Mouse (Mus musculus): ENCODE data around the gene Clic5. TPM values are rescaled to one million over a fixed set of nuclear protein-coding genes. Genes with fewer than 3 reads are reported as not detected.
"Not testable (repeated sequence)": the region's sequence is repeated elsewhere in the genome, so short reads cannot be mapped to it uniquely, and the experiment has no call there.

The Clic5 gene
- 2.7 and 2.9 TPM in 2 replicates for polyA plus RNA-seq (2012; rRNA removed)

DNA sequence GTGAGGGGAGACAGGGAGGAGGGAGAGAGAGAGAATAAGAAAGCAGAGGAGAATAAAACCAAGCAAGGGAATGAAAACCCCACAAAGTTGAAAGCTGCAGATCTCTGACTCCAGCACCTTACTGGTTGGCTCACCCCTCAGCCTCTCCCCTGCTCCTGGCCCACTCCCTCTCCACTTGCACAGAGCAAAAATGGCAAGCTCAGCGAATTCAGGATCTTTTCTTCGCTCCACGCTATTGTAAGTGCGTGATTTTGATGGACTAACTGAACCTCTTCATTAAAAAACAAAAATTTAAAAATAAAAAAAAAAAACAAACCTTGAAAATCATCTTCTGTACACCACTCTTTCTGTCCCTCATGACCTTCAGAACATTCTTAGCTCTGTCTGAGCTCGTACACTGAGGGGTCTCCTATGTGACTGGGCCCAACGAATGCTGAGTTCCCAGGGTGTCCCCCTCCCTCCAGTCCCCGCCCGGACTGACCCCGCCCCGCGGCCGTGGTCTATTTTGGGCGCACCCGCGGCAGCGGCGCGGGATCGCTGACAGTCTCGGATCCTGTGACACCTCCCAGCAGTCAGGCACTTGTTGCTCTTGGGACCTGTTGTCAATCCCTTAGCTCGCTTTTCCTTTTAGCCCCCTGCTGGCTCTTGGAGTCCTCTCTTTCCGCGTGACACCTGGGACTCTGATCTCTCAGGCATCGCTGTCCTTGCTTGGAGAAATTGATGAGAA, at the start of gene Clic5:
TSS of gene Clic5 (plus strand) at position 543 of the 727 bp plus-strand sequence.
- no peak for DNase-seq (ENCODE audit: extremely low spot score in 1 of 2, low spot score in 1 of 2)

DNA sequence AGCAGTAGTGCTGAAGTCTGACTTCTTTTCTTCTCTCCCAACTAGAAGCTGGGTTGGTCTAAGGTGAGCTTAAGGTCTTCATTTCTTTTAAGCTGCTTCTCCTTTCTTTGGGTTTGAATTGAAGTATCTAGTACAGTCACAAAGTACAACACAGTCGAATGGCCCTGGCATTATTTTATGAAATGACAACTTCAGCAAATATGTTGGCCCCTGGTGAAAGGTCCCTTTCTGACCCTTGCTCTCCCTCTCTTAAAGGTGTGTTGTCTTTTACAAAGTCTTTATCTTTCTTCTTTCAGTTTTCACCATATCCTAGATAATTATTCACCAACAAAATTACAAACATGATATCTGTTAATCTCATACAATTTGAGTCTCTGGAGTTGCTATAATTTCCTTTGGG, 42.6 kb upstream of the Clic5 start:
- no peak for DNase-seq (ENCODE audit: extremely low spot score in 1 of 2, low spot score in 1 of 2)

DNA sequence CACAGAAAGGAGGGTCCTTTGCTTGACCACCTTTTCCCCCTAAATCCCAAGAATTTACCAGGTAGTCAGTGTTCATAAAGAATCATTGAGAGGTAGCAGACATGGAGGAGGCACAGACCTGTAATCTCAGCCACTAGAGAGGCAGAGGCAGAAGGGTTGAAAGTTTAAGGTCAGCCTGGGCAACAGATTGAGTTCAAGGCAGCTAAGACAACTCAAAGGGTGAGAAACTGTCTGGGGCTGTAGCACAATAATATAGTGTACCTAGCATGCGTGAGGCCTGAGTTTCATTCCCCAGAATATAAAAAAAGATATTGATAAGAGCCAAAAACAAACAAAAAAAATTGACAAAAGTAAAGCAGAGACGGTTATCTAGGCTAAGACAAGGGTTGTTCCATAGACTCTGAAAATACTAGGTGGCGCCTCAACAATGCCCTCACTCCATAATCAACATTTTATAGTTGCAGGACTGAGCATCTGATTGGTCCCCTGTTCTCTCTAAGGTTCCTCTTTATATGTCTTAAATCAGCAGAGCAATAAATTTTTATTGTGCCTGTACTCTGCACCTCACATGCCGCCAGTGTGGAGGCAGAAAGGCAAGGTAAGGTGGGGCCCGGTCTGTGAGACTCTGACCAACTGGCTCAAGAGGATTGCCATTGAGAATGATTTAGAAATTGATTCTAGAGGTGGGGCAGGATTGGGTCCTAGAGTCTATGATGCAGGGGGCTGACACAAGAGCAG, 40.1 kb upstream of the Clic5 start:
- no peak for DNase-seq (ENCODE audit: extremely low spot score in 1 of 2, low spot score in 1 of 2)

DNA sequence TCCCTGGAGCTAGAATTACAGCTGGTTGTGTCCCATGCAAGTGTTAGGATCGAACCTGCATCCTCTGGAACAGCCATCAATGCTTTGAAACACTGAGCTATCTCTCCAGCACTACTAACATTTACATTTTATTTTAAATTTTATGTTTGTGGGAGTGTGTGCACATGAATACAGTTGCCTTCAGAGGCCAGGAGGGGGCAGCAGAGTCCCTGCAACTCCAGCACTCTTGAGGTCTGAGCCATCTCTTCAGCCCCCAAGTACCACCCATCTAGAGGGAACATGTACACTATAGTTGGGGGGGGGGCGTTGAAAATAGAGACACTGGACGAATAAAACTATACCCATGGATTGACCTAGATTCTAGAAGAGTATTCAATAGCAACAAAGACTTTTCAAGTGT, 37.3 kb upstream of the Clic5 start:
- peak in 1 of 2 experiments; percentile 20 for DNase-seq (ENCODE audit: extremely low spot score in 1 of 2, low spot score in 1 of 2)

DNA sequence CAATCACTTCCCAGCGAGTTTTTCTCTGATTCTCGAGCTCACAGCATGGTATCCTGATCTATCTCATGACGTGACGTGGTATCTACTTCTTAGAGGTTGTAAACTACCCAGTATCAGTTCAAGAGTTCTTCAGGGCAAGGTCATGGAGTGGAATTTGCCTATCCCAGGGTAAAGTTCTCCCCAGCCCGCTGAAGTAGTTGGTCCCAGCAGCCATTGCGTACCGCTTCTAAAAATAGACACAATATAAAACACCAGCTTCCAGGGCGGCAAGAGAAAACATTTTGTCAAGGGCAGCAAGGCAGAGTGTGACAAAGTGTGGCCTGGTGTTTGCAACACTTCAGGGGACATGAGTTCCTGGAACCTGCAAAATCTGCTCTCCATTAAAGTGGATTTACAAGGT, 36.5 kb upstream of the Clic5 start:
- DNase-seq (ENCODE audit: extremely low spot score in 1 of 2, low spot score in 1 of 2), result no peak

DNA sequence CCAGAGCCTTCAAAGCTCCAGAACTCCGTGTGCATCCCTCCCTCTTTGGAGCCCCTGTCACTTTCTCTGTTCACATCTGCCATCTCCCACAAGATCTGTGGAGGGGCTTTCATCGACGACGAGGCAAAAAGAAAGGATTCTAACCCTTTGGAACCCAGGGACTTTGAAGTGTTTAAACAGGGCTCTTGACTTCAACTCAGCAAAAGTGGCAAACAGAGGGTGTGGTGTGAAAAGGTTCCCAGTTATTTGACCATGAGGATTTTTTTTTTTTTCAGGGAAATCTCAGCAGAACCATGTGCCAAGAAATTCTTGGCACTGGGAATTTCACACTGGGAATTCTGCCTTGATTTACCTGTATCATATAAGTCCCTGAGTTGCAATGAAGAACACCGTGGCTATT, 34.5 kb upstream of the Clic5 start:
- DNase-seq (ENCODE audit: extremely low spot score in 1 of 2, low spot score in 1 of 2), result no peak

DNA sequence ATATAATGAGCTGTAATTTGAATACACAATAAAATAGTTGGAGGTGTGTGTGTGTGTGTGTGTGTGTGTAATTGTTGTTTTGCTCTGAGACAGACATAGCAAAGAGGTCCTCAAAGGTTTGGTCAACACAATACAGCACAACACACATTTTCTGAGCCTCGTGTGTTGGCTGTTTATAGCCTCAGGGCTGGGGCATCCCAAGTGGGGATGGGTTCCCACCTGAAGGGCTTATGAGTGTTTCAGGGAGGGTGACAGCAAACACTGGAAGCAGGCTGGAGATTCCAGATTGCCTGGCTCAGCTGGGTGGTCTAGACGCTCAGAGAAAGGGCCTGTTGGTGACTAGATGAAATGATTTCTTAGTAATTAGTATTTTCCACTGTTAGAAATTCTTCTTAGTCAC, 33.2 kb upstream of the Clic5 start:
- DNase-seq (ENCODE audit: extremely low spot score in 1 of 2, low spot score in 1 of 2), result no peak

DNA sequence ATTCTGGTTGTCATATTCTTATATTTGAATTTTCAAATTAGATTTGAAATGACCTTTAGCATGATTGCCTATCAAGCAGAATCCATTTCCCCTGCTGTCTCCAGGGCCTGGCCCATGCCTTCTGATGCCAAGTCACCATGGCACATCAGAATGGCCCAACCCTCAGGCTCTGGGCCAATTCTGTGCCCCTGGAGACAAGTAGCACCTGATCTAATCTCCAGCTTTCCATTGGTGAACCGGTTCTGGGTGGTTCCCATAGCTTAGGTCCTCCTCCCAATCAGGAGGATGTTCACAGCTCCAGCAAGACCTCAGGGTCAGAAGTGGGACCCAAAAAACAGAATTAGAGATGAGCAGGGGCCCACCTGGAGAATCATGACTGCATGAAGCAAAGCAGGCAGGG, 30.2 kb upstream of the Clic5 start:
- no peak for DNase-seq (ENCODE audit: extremely low spot score in 1 of 2, low spot score in 1 of 2)

DNA sequence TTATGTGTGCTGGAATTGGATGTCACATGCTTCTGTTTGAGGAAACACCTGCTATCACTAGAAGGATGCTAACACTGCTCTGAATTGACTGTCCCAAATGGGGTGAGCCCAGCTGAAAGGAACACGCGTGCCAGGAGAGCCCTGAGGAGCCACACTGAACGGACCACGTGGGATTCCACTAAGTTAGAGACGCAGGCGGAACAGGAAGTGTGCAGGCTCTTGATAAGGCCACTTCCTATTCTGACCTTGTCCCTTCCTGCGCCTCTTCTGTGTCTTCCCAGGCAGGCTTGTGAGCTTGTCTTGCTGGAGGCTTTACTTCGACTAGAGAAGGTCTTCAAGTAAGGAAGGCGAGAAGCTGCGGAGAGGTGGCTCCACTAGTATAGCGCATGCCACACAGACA, 27.9 kb upstream of the Clic5 start:
- DNase-seq (ENCODE audit: extremely low spot score in 1 of 2, low spot score in 1 of 2), result no peak

DNA sequence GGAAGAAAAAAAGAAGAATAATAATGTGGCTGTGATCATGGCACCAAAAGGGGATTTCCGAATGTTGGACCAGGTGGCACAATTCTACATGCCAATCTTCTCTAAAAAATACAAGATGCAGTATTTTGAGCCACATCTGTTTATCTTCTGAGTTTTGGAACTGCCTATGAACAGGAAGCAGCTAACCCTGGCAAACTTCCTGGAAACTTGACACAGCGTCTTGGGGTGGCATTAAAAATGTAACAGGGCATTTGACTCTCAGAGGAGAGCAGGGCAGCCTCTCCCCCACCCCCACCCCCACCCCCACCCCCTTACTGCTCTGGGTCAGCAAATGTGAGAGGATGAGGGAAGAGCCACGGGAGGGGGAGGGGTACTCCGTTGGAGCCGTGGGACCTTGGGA, 25.9 kb upstream of the Clic5 start:
- peak in 1 of 2 experiments; percentile 9 for DNase-seq (ENCODE audit: extremely low spot score in 1 of 2, low spot score in 1 of 2)

DNA sequence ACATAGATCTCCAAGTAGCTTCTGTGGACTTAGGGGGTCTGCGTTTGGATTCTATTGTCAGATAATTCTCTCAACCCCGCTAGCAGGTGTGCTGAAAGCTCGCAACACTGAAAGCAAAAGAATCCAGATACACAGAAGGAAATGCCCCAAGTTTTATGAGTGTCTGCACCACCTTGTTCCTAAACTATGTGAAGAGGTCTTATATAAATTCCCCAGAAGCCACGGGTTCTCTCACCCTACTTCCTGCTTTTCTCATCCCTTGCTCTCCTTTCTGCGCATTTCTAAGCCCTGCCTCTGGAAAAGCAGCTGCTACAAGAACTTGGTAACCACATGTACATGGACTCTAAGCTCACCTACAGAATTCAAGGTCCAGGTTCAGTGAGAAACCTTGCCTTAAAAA, 25.4 kb upstream of the Clic5 start:
- DNase-seq (ENCODE audit: extremely low spot score in 1 of 2, low spot score in 1 of 2), result no peak

DNA sequence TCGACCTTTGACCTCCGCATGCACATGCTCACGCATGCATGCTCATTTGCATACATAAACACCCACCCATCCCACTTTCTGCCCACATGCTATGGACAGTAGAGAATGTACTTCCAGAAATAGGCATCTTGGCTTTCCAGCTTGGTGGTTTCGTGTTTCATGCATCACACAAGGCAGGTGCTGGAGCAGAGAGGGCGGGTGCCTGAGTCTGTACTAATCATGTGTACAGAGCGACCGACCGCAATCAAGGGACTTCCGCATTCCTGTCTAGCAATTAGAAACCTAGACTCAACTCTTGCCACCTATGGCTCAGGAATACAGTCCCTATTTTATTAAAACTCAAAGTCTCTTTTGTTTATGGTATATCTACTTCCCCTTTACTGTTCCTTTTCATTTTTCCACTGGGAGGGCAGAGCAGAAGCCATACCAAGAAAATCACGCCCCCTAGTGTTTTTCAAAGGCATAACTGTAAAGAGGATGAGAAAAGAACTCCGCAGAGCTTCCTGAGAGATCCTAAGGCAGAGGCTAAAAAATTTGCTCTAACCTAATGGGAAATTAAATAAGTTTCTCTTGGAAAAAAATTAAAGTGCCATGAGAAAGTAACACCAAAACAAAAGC, 22.5 kb upstream of the Clic5 start:
- DNase-seq (ENCODE audit: extremely low spot score in 1 of 2, low spot score in 1 of 2), result no peak

DNA sequence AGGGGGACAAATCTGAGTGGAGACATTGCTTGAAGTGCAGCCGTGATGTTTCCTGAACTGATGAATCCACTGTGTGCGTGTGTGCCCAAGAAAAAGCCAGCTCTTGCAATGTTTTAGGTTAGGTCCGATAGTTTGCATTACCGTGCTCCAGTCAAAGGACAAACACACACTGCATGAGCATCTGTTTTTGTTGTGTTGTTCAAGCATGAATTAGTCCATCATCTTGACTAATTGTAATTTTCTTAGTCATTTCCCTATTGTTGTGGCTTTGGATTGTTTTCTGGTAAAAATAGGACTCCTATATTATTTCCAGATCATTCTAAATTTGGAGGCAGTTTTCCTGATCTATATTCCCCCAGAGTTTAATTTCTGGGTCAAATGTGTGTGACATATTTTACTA, 18.7 kb upstream of the Clic5 start:
- DNase-seq (ENCODE audit: extremely low spot score in 1 of 2, low spot score in 1 of 2), result no peak

DNA sequence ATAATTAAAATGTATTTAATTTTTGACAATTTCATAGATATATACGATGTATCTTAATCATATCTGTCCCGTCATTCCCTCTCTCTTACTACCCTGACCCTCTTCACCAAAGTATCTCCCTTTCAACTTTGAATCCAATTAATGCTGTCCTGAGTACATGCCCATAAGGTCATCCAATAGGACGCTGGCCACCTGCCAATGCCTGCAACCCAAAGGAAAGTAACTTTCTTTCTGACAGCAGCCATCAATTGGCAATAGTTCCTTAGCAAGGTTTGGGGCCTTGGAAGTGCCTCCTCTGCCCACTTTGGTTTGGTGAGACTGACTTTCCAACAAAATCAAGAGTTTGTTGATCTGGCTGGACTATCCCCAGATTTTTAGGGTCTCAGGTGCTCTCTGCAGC, 18.1 kb upstream of the Clic5 start:
- DNase-seq (ENCODE audit: extremely low spot score in 1 of 2, low spot score in 1 of 2), result no peak

DNA sequence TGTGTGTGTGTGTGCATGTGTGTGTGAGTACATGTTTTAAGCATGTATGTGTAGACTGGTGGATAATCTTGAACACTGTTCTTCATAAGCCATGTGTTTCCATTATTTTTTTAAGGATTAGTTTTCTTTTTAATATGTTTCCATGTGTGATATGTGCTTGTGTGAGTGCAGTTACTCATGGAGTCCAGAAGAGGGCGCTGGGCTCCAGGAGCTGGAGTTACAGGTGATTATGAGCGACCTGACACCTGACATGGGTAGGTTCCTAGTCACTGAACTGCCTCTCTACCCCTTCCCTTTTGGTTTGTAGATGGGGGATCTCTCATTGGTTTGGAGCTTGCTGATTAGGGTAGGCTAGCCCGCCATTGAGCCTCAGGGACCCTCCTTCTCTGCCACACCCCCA, 16.5 kb upstream of the Clic5 start:
- DNase-seq (ENCODE audit: extremely low spot score in 1 of 2, low spot score in 1 of 2), result no peak

DNA sequence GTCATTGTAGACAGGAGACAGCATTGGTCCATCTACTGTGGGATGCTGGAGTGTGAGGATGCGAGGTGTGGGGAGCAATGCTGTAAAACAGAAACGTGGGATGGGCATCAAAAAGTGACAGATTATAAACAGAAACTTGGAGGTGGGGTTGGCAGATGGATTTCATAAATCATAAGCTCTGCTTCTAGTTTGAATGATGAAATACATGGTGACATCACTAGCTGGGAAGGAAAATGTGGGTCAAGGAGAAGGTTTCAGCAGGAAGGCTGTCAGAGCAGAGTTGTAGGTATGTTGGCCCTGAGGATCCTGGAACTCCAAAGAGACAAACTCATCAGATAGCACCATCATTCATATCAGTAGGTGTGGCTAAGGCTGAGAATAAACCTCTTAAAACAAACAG, 15.0 kb upstream of the Clic5 start:
- peak in 1 of 2 experiments; percentile 7 for DNase-seq (ENCODE audit: extremely low spot score in 1 of 2, low spot score in 1 of 2)

DNA sequence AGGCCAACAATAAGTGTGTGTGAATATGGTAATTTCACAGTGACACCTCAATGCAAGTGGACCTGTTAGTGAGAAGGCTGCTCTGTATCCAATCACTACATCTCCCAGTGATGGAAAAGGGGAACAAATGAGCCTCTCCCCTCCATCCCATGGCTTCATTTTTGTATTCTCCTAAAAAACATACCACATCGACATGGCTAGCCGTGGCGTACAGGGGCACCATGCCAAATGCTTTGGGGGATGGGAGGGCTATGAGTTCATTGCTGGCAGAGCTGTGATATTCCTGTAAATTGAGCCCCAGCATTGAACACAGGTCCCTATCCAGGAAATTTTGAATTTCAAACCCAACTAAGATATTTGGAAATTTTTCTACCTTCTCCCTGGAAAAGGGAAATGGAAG, 11.1 kb upstream of the Clic5 start:
- no peak for DNase-seq (ENCODE audit: extremely low spot score in 1 of 2, low spot score in 1 of 2)

DNA sequence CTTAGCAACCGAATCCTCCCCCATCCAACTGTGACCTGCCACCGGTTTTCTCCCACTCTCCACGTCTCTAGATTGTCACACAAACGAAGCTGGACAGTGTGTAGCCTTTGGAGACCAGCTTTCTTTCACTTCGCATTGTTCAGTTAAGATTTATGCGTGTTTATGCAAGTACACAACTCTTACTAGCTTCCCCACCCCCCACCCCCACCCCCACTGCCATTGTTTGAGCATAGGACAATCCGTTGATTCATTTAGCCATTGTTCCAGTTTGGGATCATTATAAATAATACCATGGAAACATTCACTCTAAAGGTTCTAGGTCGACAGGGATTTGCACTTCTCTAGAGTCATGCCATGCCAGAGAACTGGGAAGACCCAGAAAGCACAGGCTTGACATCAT, 7.0 kb upstream of the Clic5 start:
- no peak for DNase-seq (ENCODE audit: extremely low spot score in 1 of 2, low spot score in 1 of 2)

DNA sequence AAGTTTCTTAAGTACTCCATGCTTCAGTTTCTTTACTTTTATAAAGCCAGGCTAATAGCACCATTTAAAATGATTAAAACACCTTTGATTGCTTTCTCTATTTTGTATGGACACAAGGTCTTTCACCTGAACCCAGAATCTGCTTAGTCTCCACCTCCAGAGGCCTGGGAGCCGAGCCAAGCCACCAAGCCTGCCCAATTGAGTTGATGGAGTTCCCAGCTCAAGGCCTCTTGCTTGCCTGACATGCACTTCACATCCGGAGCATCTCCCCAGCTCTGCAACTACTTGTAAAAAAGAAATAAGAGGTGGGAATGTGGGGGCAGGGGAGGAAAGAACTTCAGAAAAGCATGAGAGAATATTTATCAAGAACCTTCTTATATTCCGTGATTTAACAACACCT, 1.5 kb upstream of the Clic5 start:
- no peak for DNase-seq (ENCODE audit: extremely low spot score in 1 of 2, low spot score in 1 of 2)

DNA sequence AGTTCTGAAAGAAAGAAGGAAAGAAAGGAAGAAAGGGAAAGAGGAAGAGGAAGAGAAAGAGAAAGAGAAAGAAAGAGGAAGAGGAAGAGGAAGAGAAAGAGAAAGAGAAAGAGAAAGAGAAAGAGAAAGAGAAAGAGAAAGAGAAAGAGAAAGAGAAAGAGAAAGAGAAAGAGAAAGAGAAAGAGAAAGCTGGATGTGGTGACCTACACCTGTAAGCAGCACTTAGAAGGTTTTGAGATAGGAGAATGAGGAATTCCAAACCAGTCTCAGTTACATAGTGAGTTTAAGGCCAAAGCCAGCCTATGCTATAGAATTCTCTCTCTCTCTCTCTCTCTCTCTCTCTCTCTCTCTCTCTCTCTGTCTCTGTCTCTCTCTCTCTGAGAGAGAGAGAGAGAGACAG, 847 bp upstream of the Clic5 start:
- not testable (repeated sequence) for DNase-seq (ENCODE audit: extremely low spot score in 1 of 2, low spot score in 1 of 2)

DNA sequence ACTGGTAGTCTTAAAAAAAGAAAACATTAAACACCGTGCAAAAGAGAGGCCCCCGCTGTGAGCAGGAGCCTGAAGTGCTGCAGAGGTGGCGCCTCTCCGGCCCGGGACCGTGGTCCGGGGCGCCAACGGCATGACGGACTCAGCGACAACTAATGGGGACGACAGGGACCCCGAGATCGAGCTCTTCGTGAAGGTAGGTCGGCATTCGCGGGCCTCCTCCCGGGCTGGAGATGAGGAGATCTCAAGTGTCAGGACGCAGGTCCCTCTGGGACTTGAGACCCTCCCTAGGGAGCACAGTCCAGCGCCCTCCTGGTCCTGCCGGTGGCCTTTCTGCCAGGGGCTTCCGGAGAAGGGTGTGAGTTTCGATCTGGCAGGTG, 373 bp downstream of the Clic5 start:
- no peak for DNase-seq (ENCODE audit: extremely low spot score in 1 of 2, low spot score in 1 of 2)

DNA sequence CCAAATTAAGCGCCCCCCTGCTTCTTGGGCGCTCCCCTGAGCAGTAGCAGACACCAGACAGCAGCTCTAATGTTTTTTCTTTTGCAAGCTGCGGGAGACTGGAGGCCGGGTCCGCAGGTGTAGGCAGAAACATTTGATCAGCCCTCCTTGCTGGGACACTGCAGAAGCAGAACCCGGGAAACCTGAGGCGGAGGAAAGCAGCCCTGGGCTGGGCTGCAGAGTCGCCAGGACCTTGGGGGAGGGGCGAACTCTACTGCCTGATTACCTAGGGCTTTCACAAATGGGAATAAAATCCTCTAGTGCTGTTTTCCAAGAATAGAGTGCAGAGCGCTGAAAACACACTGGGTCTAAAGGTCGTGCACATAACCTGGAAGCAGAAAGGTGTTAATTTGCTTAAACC, 1.3 kb downstream of the Clic5 start:
- no peak for DNase-seq (ENCODE audit: extremely low spot score in 1 of 2, low spot score in 1 of 2)

Measured in frontal cortex, adult 2 months (tissue).